Mouse (Mus musculus): ENCODE measurements around the gene Atp13a3.
"Not testable (repeated sequence)": the region's sequence is repeated elsewhere in the genome, so short reads cannot be mapped to it uniquely, and the experiment has no call there.

Gene Atp13a3

DNA sequence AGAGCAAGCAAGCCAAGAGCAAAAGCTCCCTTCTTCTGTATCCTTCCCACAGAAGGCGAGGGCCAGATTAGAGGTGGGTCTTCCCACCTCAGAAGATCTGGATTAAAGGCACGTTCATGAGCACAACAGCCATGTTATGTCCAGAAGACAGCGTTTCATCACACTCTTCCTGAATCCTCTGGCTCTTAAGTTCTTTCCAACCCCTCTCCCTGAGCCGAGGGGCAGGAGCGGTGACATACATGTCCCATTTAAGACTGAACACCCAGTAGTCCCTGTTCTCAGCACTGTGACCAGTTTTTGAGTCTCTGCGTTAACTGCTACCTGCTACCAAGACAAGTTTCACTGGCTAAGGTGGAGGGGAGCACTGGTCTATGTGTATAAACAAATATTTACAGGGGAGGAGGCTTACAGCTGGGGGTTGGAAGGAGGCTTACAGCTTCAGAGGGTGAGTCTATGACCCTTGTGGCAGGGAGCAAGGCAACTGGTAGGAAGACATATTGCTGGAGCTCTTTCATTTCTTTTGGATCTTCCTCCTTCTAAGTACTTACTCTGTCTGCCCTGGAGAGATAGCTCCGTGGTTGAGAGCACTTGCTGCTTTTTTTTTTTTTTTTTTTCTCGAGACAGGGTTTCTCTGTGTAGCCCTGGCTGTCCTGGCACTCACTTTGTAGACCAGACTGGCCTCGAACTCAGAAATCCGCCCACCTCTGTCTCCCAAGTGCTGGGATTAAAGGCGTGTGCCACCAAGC lies at the start of gene Atp13a3:
Gene Atp13a3, minus strand, starts transcription at position 51 of the 746 bp plus-strand sequence.
- no peak for DNase-seq (ENCODE audit: low spot score)

DNA sequence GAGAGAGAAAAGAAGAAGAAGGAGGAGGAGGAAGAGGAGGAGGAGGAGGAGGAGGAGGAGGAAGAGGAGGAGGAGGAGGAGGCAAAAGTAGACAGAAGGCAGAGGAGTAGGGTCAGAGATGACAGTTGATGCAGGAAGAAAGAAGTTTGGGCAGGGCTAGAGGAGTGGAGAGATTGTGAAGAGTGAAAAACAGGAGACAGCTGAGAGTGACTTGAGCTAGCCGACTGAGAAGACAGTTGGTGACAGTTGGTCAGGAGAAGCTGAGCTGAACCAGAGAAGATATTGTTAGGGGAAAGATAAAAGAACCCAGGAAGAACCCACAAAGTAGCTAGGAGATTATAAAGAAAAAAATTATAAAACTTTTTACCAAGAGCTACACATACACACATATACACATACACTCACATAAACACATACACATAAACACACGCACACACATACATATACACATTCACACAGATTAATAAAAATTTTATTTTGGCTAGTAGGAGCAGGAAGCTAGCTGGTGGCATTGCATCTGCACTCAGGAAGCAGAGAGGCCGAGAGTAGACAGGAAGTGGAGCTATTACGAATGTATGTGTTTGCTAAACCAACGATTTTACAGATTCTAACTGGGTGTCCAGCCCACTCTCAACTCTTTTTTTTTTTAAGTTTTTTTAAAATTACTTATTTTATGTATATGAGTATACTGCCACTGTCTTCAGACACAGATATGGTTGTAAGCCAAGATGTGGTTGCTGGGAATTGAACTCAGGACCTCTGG lies 47.6 kb upstream of the Atp13a3 start:
- no peak for DNase-seq (ENCODE audit: low spot score)

DNA sequence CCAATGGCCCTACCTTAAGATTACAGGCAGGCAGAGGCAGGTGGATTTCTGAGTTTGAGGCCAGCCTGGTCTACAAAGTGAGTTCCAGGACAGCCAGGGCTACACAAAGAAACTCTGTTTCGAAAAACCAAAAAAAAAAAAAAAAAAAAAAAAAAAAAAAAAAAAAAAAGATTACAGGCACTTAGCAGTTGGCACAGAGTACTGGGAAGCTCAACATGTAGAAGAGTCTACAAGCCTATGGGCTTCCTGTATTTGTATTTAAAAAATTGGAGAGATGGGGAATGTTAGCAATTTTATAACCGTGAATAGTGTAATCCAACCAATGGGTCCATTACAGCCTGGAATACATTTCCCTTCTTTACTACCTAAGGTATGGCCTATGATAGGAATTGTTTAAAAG lies 45.4 kb upstream of the Atp13a3 start:
- not testable (repeated sequence) for DNase-seq (ENCODE audit: low spot score)

DNA sequence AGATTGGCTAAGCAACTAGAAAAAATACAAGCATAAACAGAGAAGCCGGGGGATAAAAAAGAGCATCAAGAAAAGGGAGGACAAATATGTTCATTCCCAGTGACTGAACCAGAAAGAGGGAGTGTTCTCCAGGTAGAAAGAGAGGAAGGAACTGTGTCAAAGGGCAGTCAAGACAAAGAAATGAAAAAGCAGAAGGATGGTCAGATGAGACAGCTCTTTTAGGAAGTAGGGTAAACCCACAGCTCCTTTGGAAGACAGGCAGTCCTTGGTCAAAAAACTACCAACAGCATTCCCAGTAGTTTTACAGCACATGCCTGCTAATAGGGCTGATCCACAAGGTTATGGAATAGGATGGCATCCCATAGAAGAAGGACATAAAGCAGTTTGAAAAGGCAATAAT lies 43.2 kb upstream of the Atp13a3 start:
- DNase-seq (ENCODE audit: low spot score): no peak

DNA sequence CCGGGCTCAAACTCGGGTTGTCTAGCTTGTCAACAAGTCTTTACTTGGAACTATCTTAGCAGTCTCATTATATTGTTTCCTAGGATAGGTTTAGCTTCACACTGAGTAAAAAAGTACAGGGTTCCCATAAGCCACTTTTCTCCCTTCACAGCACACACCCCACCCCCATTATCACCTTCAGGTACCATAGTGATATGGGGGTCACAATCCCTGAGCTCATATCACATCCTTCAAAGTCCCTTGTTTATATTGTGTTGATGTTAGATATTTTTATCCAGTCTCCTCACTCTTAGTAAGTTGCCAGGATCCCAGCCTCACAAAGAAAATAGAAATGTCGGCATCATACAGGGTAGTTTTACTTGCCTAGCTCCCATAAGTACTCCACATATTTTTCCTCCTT lies 42.4 kb upstream of the Atp13a3 start:
- DNase-seq (ENCODE audit: low spot score): no peak

DNA sequence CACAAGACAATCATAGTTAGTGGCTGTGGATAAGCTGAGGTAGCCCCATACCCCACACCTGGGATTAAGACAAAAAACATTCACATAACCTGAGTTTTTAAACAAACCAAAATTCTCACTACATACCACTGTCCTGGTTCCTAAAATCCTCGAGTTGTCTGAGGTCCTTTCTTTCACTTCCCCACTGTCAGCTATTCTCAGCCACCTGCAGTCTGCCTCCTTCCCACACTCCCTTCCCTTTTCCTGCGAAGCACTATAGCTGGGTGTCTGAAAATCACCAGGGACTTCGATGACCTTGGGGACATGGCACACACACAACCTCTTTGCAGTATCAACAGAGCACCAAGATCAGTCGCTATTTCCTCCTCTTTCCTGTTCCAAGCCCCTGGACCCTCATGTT lies 41.9 kb upstream of the Atp13a3 start:
- DNase-seq (ENCODE audit: low spot score): no peak

DNA sequence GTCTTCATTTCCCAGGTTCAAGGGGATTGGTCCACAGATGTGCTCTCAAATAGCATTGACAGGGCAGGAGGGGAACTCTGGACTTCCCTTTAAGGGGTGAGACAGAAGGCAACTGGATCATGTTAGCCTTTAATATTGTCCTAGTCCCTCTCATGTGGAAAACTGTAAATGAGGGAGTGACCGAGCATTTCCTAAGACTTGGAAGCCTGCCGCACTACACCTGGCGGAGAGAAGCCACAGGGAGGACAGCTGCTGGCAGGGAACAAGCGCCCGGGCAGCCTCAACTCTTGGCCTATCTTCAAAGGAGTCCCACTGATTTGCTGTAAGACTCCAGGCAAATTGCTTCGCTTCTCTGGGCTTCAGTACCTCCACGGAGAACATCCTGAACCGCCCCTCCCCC lies 37.6 kb upstream of the Atp13a3 start:
- DNase-seq (ENCODE audit: low spot score): no peak

DNA sequence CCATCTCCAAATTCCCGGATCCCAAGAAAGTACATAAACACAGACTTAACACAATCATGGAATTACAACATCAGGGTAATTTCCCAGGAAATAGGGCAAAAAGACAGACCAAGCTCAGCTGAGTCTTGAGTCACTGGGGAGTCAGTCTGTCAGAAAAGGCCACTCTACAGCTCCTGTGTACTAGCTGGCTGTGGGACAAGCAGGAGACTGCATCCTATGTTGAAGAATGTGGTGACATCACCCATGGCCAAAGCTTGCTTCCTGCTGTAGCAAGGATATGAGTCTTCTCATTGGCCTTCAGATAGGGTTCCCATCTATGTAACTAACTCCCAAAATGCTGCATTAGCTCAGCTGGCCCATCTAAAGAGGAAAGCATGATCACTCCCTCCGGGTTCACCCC lies 36.7 kb upstream of the Atp13a3 start:
- DNase-seq (ENCODE audit: low spot score): no peak

DNA sequence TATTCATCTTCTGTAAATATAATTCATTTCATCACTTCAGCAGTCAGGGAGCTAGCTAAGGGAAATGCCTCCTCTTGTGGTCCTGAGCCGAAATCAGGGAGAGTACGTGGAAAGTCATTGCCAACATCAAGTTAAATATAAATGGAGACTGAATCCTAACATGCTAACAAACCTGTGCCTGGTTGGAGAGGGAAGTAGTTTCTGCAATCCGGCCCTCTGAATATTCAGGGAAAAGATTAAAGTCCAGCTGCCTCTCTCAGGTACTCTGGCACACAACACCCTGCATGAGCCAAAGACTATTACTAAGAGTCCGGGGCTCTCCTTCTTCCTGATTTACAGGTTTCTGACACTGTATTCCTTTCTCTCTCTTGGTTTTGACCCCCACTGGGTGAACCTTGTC lies 35.6 kb upstream of the Atp13a3 start:
- DNase-seq (ENCODE audit: low spot score): no peak

DNA sequence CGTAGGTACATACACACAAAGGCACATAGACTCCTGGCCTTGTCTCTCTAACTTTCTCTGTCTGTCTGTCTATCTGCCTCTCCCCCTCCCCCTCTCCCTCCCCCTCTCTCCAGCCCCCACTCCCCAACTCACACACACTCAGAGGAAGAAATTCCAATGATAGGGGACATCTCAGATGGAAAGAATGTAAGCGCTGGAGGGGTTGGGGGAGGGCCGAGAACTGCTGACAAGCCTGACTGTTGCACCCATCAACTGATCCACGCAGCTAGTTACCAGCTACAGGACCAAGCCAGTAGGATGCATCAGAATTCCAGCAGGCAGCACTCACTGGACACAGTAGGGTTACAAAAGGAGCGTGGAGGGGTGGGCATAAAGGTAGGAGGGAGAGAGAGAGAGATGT lies 34.1 kb upstream of the Atp13a3 start:
- peak; percentile 10 for DNase-seq (ENCODE audit: low spot score)

DNA sequence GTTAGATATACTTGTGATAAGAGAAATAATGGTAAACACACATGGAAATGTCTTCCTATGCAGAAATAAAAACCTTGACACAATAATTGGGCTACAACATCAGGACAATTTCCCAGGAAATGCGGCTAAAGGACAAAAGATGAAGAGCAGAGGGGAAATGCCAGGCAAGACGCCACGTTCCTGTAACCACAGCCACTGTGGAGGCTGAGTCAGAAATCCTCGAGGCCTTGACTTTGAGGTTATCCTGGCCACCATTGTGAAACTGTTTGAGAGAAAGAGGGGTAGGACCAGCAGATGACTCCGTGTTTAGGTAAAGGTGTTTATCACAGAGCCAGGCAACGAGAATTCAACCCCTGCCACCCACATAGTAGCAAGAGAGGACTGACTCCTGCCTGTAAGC lies 33.6 kb upstream of the Atp13a3 start:
- DNase-seq (ENCODE audit: low spot score): no peak

DNA sequence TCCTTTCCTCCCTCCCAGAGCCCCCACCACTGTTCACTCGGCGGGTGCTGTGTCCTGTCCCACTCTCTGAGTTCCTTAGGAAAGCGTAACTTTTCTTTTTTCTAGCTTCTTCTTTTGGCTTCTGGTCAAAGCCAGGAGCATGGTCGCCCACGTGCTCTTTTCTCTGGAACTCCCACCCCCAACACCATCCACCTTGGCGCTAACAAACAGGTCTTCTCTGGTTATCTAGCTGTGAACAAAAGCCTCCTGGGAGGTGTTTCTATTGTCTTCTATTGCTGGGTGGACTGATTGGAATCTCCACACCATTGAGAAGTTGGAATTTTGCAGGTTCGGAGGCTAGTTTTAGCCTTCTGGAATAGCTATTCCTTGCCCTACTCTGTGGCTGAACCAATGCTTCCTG lies 30.5 kb upstream of the Atp13a3 start:
- DNase-seq (ENCODE audit: low spot score): no peak

DNA sequence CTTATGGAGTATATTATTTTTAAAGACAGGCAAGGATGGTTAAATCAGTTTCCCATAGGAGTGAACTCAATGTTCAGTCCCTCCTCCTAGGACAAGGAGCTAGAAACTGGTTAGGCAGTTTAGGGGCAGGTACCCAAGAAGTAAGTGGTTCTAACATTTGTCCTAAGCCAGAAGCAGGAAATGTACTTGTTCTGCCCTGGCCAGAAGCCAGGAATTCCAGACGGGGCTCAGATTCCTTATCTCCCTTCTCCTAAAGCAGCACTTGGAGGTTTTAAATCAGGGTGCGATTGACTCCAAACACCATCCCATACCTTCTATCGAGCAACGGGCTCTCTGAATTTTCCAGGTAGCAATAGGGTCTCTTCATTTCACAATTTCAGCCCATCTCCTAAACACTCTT lies 29.6 kb upstream of the Atp13a3 start:
- DNase-seq (ENCODE audit: low spot score): peak; percentile 9

DNA sequence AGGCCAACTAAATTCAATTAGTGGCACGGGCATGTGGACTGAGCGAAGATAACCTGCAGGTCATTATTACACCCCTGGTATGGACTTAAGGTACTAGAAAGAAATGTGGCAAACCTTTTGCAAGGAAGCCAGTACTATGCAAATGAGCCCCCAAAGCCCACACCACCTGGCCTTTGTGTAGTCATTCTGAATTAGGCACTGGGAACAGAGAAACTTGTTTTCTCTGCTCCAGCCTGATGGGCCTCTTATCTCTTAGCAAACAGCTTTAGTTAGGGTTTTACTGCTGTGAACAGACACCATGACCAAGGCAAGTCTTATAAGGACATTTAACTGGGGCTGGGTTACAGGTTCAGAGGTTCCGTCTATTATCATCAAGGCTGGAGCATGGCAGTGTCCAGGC lies 27.4 kb upstream of the Atp13a3 start:
- DNase-seq (ENCODE audit: low spot score): no peak

DNA sequence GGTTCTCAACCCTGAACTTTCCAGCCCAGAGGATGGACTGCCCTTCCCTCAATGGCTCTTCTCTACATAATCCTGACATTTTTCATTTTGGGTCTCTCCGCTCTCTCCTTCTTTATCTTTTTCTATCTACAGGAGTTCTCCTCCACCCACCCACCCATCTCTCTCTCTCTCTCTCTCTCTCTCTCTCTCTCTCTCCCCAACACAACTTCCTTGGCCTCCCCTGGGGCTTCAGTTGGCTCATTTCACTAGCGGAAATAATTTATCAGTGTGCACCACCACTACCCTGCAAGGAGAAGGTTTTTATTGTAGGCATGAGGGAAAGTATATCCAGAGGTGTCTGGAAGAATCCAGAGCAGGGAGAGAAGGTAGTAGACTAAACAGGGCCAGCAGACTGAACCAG lies 26.3 kb upstream of the Atp13a3 start:
- DNase-seq (ENCODE audit: low spot score): no peak

DNA sequence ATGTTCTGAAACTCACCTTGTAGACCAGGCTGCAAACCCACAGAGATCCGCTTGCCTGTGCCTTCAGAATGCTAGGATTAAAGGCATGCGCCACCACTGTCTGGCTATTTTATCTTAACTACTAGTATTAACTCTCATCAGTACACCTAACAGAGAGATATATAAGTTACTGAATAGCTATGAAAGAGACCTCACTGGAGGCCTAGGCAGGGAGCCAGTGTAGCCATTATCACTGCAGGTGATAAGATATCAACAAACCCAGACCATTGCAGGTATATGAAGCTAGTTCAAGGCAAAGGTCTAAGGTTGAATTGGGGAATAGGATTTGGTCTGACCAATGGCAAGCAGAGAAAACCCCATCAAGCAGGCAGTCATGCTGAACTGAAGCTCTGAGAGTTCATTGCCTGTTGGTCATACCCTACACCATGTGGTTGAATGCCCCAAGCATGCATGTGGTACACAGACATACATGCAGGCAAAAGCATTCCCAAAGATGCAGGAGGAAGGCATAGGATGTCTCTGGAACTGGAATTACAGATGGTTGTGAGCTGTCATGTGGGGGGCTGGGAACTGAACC lies 24.8 kb upstream of the Atp13a3 start:
- DNase-seq (ENCODE audit: low spot score): peak; percentile 32

DNA sequence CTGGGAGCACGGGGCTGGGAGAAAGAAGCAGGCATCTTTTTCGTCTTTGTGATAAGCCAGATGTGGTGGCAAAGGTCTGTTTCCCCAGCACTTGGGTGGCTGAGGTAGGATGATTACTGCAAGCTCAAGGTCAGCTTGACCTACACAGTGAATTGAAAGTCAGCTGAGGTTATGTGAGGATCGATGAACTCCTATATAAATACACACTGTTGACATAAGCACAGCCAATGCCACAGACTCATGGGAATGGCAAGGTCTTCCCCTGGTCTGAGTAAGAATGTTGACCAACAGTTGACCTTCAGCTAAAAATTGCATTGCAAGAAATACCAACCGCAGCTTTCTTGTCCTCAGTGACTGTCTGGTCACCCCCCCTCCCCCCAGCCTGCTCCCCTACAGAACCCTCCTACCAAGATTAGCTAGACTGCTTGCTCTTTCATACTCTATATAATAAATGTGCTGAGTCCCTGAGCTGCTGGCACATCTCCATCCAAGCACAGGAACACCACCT lies 23.0 kb upstream of the Atp13a3 start:
- no peak for DNase-seq (ENCODE audit: low spot score)

DNA sequence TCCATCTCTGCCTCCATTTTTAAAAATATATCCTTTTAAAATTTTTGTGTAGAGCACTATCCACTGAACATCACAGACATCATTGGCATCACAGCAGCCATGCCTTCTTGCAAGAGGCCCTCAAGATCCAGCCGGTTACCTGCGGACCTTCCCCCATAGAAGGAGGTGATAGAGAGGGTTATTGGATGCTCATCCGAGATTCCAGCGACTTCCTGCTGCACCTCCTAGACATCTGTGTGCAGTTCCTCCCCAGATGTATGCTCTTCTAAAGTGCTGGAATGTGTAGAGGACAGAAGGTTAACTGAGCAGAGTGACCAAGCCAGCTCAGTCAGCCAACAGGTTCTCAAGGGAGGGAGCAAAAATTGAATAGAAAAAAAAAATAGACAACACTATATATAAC lies 21.7 kb upstream of the Atp13a3 start:
- no peak for DNase-seq (ENCODE audit: low spot score)

DNA sequence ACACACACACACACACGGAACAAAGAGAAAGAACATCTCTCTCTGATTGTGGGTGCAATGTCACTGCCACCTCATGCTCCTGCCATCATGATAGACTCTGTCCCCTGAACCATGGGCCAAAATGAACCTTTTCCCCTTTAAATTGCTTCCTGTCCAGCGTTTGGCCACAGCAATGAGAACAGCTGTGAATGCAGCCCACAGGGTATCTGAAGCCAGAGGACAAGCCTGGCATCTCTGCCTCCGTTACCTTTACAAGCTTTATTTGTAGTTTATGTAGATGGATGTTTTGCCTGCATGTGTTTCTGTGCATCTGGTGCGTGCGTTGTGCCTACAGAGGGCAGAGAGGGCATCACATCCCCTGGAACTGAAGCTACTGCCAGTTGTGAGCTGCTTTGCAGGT lies 21.2 kb upstream of the Atp13a3 start:
- DNase-seq (ENCODE audit: low spot score): no peak

DNA sequence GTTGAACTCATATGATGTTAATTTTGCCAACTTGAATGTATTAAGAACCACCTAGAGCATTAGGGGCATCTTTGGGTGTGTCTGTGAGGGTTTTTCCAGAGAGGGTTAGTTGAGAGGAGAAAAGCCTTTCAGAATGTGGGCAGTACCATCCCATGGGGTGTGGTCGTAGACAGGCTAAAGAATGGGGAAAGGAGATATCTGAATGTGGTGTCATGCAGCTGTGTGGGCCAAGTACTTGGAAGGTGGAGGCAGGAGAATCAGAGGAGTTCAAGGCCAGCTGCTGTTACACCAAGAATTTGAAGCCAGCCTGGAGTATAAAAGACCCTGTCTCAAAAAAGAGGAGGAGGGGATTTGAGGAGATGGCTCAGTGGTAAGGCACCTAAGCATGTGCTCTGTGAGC lies 20.2 kb upstream of the Atp13a3 start:
- no peak for DNase-seq (ENCODE audit: low spot score)

DNA sequence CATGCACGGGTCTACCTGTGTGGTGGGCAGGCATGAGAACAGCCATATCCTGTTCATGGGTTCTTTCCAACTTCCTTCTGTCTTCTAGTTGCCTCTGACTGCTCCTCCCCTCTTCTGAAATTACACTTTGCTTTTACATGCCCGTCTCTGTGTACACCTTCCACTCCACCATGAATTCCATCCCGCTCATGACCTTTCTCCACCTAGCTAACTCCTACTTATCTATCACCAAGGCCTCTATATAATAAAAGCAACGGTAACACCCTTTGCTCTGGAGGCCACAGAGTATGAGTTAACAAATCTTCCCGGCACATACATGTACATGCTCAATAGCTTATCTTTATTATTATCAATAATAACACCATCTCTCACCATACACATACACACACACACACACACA lies 18.3 kb upstream of the Atp13a3 start:
- DNase-seq (ENCODE audit: low spot score): no peak

DNA sequence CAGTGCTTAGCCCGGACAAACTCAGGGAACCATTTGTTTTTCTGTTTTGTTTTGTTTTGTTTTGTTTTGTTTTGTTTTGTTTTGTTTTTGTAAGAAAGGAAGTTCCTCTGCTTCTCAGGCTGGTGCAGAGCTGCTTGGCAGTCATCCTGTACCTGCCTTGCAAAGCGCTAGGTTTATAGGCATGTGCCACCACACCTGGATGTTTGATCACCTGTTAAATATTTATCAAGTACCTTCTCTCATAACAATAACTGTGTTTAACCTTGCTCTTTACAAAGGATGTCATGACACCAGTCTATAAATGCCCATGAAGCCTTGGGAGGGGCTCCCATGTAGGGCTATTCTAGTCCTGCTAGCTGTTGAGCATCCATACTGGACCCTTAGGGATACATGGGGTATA lies 10.9 kb upstream of the Atp13a3 start:
- no peak for DNase-seq (ENCODE audit: low spot score)

DNA sequence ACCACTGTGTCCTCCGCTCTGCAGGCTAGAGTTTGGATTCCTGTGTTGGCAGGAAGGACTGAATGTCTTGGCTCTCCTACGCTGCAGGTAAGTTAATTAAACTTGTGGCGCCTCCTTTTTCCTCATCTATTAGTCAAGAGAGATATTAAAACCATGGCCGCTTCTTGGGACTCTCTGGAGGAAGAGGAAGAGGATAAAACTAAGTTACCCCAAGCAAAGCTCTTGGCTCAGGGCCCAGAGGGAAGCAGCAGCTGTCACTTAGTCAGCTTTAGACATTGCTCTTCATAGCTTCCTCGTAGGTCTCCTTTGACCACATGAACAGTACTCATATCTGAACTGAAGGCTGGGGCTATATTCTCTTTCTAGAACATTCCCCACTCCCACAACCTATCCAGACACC lies 10.5 kb upstream of the Atp13a3 start:
- DNase-seq (ENCODE audit: low spot score): no peak
